Mouse (Mus musculus) lung, adult 2 months (tissue): ENCODE measurements around the gene Epyc. TPM values are rescaled to one million over a fixed set of nuclear protein-coding genes. Genes with fewer than 3 reads are reported as not detected.

Source experiments
- DNase-seq: peaks from one replicate; pipeline ENCODE4 v3.0.0; 2022
- H3K4me1 ChIP-seq: fragments of 200-500 bp; 2 replicates; pipeline ENCODE4 v1.6.1; 2011; ENCODE audit warnings: low read length; ENCODE audit not compliant: control insufficient read depth, insufficient read depth
- H3K4me3 ChIP-seq: fragments of 200-500 bp; replicated peaks from 2 replicates; pipeline ENCODE3; 2011; ENCODE audit warnings: low read depth, mild to moderate bottlenecking, control low read depth, low read length; ENCODE audit errors: extremely low read depth
- CTCF ChIP-seq: fragments of 200-500 bp; IDR thresholded peaks from 2 replicates; pipeline ENCODE4 v1.5.1; 2011; ENCODE audit warnings: mild to moderate bottlenecking, low read length, control low read depth; ENCODE audit not compliant: insufficient read depth
- POLR2A ChIP-seq: fragments of 200-500 bp; IDR thresholded peaks from 2 replicates; pipeline ENCODE4 v1.6.1; 2011; ENCODE audit warnings: low read depth, mild to moderate bottlenecking, control low read depth, low read length, borderline replicate concordance; ENCODE audit errors: extremely low read depth
- WGBS: fragments of 180-500 bp; shearing (Covaris S2); methylation state at CpG from one replicate; pipeline ENCODE4 v1.1.7; 2018; 5-methylcytosine and 5-hydroxymethylcytosine counted together
- polyA plus RNA-seq: library from polyadenylated mRNA; depleted of rRNA; stranded (reverse); fragments of >200 nt; gene quantifications from 2 replicates; pipeline ENCODE4 v1.2.3, GENCODE M21; 2012

The Epyc gene
- polyA plus RNA-seq, 1 experiment: 0.11 TPM

DNA sequence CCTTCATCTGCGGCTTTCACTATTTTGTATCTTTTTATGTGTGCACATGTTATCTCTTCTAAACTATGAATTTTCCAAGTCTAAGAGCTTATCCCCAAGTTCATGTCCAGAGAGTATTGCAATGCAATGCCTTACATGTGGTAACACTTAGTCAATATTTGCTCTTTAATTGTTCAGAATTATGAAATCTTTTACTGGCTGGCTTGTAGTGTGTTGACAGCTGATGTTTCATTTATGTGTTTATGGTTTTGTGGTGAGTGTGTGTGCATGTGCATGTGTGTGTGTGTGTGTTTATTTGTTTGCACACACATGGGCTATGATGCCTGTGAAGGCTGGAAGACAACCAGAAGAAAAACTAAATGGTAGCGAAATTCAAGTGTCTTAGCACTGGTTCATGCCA lies 1.9 kb upstream of the Epyc start:
- 70% methylated on average over 2 of the region's 2 CpGs for WGBS
- Histone ChIP-seq H3K4me1 (no peaks in the 10 kb centered on the region), H3K4me3 (no peak overlapping the region)
- no peak for TF ChIP-seq CTCF
- no peak for TF ChIP-seq POLR2A
- no peak for DNase-seq

DNA sequence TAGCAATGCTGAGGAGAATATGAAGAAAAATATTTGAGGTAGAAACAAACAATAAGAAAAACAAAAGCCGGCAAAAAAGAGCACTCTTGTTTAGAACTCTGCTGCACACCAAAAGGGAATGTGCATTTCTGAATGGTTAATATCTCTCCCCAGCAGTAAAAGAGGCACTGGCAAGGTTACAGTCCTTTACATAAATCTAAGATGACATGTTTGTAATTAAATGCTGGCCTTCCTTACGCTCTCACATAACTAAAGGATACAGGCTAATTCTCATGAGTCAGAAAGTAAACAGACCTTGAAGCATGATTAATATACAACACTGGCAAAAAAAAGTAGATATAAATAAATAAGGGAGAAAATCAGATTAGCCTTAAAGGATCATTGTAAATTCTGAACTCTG lies 6.5 kb downstream of the Epyc start:
- 35% methylated on average over 2 of the region's 2 CpGs for whole genome bisulfite sequencing
- no peak for DNase-seq
- TF ChIP-seq POLR2A: no peak
- no peak for TF ChIP-seq CTCF
- no peaks in the 10 kb centered on the region for H3K4me1 ChIP-seq
- H3K4me3 ChIP-seq: no peak overlapping the region

DNA sequence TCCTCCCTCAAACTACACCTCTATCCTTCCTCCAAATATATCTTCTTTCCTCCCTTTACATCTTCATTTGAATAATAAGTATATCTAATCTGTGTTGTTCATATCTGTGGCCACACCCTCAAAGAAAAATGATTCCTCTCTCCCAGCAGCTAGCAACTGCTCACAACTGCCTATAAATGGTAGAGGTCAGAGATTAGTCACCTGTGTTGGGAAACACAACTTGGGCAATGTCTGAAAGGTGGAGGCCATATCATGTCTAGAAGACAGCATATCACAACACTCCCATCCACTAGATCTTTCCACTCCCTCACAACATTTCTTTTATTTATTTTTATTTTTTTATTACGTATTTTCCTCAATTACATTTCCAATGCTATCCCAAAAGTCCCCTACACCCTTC lies 15.6 kb downstream of the Epyc start:
- TF ChIP-seq POLR2A: no peak
- no peak for TF ChIP-seq CTCF
- Histone ChIP-seq H3K4me3 (no peak overlapping the region), H3K4me1 (no peaks in the 10 kb centered on the region)
- 97% methylated on average over 1 of the region's 1 CpGs for WGBS
- DNase-seq: no peak

DNA sequence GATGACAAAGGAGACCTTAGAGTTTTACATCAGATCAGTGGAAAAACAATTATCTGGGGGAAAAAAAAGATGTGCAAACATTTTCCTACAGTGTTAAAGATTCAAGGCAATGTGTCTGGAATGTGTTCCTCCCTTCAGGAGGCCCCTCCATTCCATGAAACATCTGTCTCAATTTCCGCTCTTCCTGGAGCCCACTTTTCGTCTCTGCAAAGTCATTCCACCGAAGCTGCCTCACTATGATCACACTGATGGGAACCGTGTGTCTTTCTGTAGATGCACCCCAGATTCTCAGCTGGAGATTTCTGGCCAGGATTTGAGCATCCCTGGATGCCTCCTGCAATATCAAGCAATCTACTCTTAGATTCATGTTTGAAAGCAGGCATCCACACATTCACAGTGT lies 24.8 kb downstream of the Epyc start:
- 68% methylated on average over 4 of the region's 4 CpGs for WGBS
- Histone ChIP-seq H3K4me1 (no peaks in the 10 kb centered on the region), H3K4me3 (no peak overlapping the region)
- no peak for DNase-seq
- TF ChIP-seq POLR2A (no peak), CTCF (no peak)

DNA sequence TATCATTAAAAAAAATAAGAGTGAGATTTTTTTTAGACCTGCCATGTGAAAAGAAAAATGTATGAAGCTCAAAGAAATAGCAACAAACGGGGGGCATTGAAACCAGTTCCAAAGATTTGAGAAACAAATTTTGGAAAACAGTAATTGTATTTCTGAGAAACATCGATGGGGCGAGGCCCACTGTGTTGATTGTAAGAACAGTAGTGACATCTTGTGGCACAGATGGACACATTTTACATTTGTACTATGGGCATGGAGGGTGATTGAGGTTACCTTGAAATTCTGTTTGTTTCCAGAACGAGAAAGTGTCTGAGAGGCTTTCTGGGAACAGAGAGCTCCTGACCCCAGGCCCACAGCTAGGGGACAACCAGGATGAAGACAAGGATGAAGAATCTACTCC lies 26.3 kb downstream of the Epyc start:
- H3K4me1 ChIP-seq: no peaks in the 10 kb centered on the region
- H3K4me3 ChIP-seq: no peak overlapping the region
- no peak for TF ChIP-seq POLR2A
- no peak for TF ChIP-seq CTCF
- 34% methylated on average over 4 of the region's 4 CpGs for WGBS
- no peak for DNase-seq

DNA sequence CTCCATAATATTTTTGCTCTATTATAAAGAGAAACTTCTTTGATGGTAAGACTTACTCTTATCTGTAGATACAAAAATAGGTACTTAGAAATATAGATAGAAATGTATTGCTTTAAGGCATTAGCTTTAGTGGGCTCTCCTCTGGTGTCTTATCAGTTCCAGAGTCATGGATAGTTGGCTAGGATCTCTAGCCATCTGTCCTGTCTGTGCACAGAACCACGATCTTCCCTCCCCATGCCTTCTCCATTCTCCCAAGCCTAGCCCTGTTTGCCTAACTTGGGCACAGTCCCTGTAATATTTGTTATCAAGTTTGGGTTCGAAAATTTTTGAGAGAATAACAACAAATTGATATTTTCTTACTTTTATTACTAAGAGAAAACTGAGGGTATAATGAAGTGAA lies 29.4 kb downstream of the Epyc start:
- Histone ChIP-seq H3K4me1 (no peaks in the 10 kb centered on the region), H3K4me3 (no peak overlapping the region)
- 57% methylated on average over 2 of the region's 2 CpGs for WGBS
- DNase-seq: no peak
- TF ChIP-seq POLR2A: no peak

GRCm38 (mm10) chr10:97682981-97683380 lies 39.1 kb downstream of the Epyc start:
- H3K4me3 ChIP-seq: no peak overlapping the region
- no peaks in the 10 kb centered on the region for H3K4me1 ChIP-seq
- TF ChIP-seq POLR2A (no peak), CTCF (no peak)
- no peak for DNase-seq

- Histone ChIP-seq H3K4me3 (no peak overlapping the region), H3K4me1 (no peaks in the 10 kb centered on the region)
- DNase-seq: no peak
- no peak for TF ChIP-seq POLR2A
- TF ChIP-seq CTCF: no peak
- WGBS: 87% methylated on average over 1 of the region's 1 CpGs
Observed at GRCm38 (mm10) chr10:97687198-97687597, 43.3 kb downstream of the Epyc start.

GRCm38 (mm10) chr10:97689425-97689824 lies 45.6 kb downstream of the Epyc start:
- 64% methylated on average over 3 of the region's 3 CpGs for WGBS
- no peaks in the 10 kb centered on the region for H3K4me1 ChIP-seq
- TF ChIP-seq POLR2A: no peak
- no peak overlapping the region for H3K4me3 ChIP-seq
- DNase-seq: no peak

DNA sequence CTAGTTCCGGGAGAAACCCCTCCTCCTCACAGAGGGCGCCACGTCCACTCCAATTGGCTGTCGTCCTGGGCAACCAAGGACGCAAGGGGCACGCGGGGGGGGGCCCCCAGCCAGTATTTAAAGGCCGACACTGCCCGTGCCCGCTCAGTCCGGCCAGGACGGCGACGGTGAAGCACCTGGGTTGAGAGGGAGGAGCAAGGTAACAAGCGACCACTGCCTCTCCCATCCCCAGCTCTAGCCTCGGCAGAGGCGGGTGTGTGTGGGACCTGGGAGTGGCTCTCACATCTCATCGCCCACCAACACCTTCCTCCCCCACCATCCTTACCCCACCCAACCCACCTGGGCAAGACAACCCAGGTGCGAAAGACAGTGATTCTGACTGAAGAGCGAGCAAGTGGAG lies 49.0 kb downstream of the Epyc start, which contains the start of gene Ccer1:
Gene Ccer1, plus strand, starts transcription at position 147 of the 400 bp plus-strand sequence.
- DNase-seq: no peak
- whole genome bisulfite sequencing: 76% methylated on average over 20 of the region's 20 CpGs
- Histone ChIP-seq H3K4me1 (no peaks in the 10 kb centered on the region), H3K4me3 (no peak within 1 kb of the TSS)
- TF ChIP-seq POLR2A: no peak
- no peak for TF ChIP-seq CTCF
